Mouse (Mus musculus) liver, adult 2 months (tissue): ENCODE results near the gene Lsm2. TPM values are rescaled to one million over a fixed set of nuclear protein-coding genes. Genes with fewer than 3 reads are reported as not detected.
"Not testable (repeated sequence)": the region's sequence is repeated elsewhere in the genome, so short reads cannot be mapped to it uniquely, and the experiment has no call there.

Source experiments
- DNase-seq: peaks from one replicate; pipeline ENCODE4 v3.0.0-alpha.2; 2011; ENCODE audit warnings: low read depth, low spot score; ENCODE audit errors: extremely low read depth
- H3K27ac ChIP-seq: fragments of 200-500 bp; replicated peaks from 2 replicates; pipeline ENCODE4 v1.5.1; 2012; ENCODE audit warnings: low read depth, mild to moderate bottlenecking, control low read depth, inconsistent platforms, low read length; ENCODE audit not compliant: insufficient read depth
- H3K27me3 ChIP-seq: fragments of 200-500 bp; 2 replicates; pipeline ENCODE4 v1.6.1; 2012; ENCODE audit warnings: mild to moderate bottlenecking, moderate library complexity, low read length, inconsistent platforms; ENCODE audit not compliant: control insufficient read depth, insufficient read depth
- H3K36me3 ChIP-seq: fragments of 200-500 bp; 2 replicates; pipeline ENCODE4 v1.6.1; 2012; ENCODE audit warnings: low read length, inconsistent platforms; ENCODE audit not compliant: control insufficient read depth, insufficient read depth
- H3K4me1 ChIP-seq: fragments of 200-500 bp; 2 replicates; pipeline ENCODE4 v1.6.1; 2011; ENCODE audit warnings: low read length; ENCODE audit not compliant: control insufficient read depth, insufficient read depth
- H3K4me3 ChIP-seq: fragments of 200-500 bp; 2 replicates; pipeline ENCODE4 v1.5.1; 2011; ENCODE audit warnings: low read depth, mild to moderate bottlenecking, control low read depth, low read length, moderate library complexity; ENCODE audit not compliant: insufficient read depth
- H3K79me2 ChIP-seq: fragments of 200-500 bp; 2 replicates; pipeline ENCODE4 v1.6.1; 2012; ENCODE audit warnings: inconsistent platforms, mild to moderate bottlenecking, low read length, moderate library complexity; ENCODE audit not compliant: control insufficient read depth, insufficient read depth
- H3K9ac ChIP-seq: fragments of 200-500 bp; 2 replicates; pipeline ENCODE4 v1.6.1; 2012; ENCODE audit warnings: low read depth, mild to moderate bottlenecking, control low read depth, inconsistent platforms, low read length
- CTCF ChIP-seq: fragments of 200-500 bp; IDR thresholded peaks from 2 replicates; pipeline ENCODE4 v1.5.1; 2011; ENCODE audit warnings: low read depth, low read length, control low read depth
- POLR2A ChIP-seq: fragments of 200-500 bp; IDR thresholded peaks from 2 replicates; pipeline ENCODE4 v1.6.1; 2011; ENCODE audit warnings: low read length, control low read depth; ENCODE audit not compliant: insufficient read depth; ENCODE audit errors: extremely low read depth
- WGBS: fragments of 180-500 bp; shearing (Covaris S2); methylation state at CpG from one replicate; pipeline ENCODE4 v1.1.7; 2018; 5-methylcytosine and 5-hydroxymethylcytosine counted together
- polyA plus RNA-seq: library from polyadenylated mRNA; depleted of rRNA; stranded (reverse); fragments of >200 nt; gene quantifications from 2 replicates; pipeline ENCODE4 v1.2.3, GENCODE M21; 2012
- total RNA-seq: library from RNA; depleted of rRNA; stranded (reverse); fragments of >200 nt; gene quantifications from 2 replicates; pipeline ENCODE4 v1.2.3, GENCODE M21; 2014

Gene Lsm2
- total and polyA plus RNA-seq, 2 experiments = 7.9 to 63.0 TPM

DNA sequence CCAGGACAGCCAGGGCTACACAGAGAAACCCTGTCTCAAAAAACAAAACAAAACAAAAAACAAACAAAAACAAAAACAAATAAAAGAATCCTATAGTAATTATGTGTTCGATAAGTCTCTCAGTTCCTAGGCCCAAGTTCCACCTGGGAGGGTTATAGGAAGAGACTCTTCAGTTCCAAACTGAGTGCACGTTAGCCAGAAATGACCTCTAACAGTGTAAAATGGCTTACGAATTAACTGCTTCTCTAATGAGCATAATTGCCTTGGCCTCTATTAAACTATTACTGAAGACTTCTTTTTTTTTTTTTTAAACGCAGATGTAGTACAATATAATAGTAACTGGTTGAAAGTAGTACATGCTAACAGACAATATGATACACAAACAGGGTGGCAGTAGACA lies 27.8 kb upstream of the Lsm2 start:
- no peak overlapping the region for H3K4me3 ChIP-seq
- no peak overlapping the region for H3K27ac ChIP-seq
- 96% methylated on average over 4 of the region's 4 CpGs for WGBS
- TF ChIP-seq POLR2A (no peak), CTCF (no peak)
- H3K79me2 ChIP-seq = peaks cover 5% of the 10 kb centered on the region; the same call in 1 of the 2 replicates
- no peaks in the 10 kb centered on the region for H3K27me3 ChIP-seq
- no peak overlapping the region for H3K9ac ChIP-seq
- peaks cover 7% of the 10 kb centered on the region; the same call in 1 of the 2 replicates for H3K36me3 ChIP-seq
- no peak for DNase-seq
- peaks cover 7% of the 10 kb centered on the region for H3K4me1 ChIP-seq

DNA sequence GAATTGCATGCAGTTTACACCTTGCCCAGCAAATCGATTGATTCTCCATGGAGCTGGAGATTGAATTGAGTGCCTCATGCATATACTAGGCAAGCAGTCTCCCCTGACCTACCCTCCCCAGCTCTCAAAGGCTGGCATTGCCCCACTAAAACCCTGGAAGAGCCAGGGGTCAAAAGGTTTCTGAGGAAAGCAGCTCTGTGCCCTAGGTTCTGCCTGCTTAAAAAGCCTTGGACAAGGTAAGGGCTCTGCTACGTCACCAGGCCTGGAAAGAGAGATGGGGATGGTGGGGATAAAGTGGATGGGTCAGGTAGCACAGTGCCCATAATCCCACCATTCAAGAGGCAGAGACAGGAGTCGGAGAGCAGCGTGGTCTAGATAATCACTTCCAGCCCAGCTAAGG lies 26.8 kb upstream of the Lsm2 start:
- 93% methylated on average over 4 of the region's 4 CpGs for WGBS

DNA sequence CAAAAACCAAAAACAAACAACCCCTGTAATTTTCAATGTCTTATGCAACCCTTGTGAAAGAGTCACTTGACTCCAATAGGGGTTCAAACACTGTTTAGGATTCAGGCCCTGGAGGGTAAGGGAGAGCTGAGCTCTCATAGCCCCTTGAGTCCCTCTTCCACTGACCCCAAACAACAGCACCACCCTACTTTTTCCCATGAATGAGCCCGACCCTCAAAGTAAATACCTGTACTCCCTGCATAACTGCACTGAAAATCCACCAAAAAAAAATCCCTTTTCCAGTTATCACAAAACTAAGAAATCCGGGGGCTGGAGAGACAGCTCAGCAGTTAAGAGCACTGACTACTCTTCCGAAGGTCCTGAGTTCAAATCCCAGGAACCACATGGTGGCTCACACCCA lies 25.8 kb upstream of the Lsm2 start:
- H3K9ac ChIP-seq = no peak overlapping the region
- no peak overlapping the region for H3K4me3 ChIP-seq
- H3K27me3 ChIP-seq = no peaks in the 10 kb centered on the region
- H3K27ac ChIP-seq = peak overlapping the region; percentile 40; the same call in 1 of the 2 replicates
- H3K4me1 ChIP-seq = peaks cover 8% of the 10 kb centered on the region
- 89% methylated on average over 3 of the region's 3 CpGs for WGBS
- no peak for DNase-seq
- H3K36me3 ChIP-seq = peaks cover 1% of the 10 kb centered on the region; the same call in 1 of the 2 replicates
- TF ChIP-seq CTCF (no peak), POLR2A (no peak)
- H3K79me2 ChIP-seq = peaks cover 5% of the 10 kb centered on the region; the same call in 1 of the 2 replicates

More for the DNA sequence above, 26.8 kb upstream of the Lsm2 start:
- no peak overlapping the region for H3K4me3 ChIP-seq
- H3K36me3 ChIP-seq = peaks cover 6% of the 10 kb centered on the region; the same call in 1 of the 2 replicates
- peaks cover 7% of the 10 kb centered on the region for H3K4me1 ChIP-seq
- no peak for TF ChIP-seq CTCF
- TF ChIP-seq POLR2A = no peak
- H3K9ac ChIP-seq = no peak overlapping the region
- no peak for DNase-seq
- peaks cover 5% of the 10 kb centered on the region; the same call in 1 of the 2 replicates for H3K79me2 ChIP-seq
- H3K27ac ChIP-seq = no peak overlapping the region
- H3K27me3 ChIP-seq = no peaks in the 10 kb centered on the region

GRCm38 (mm10) chr17:34956340-34956739 lies 25.3 kb upstream of the Lsm2 start:
- no peak for DNase-seq
- Histone ChIP-seq H3K4me3 (no peak overlapping the region), H3K79me2 (peaks cover 5% of the 10 kb centered on the region; the same call in 1 of the 2 replicates), H3K27me3 (no peaks in the 10 kb centered on the region), H3K36me3 (no peaks in the 10 kb centered on the region), H3K4me1 (peaks cover 7% of the 10 kb centered on the region), H3K27ac (no peak overlapping the region), H3K9ac (no peak overlapping the region)
- WGBS = 30% methylated on average over 1 of the region's 1 CpGs
- TF ChIP-seq CTCF (no peak), POLR2A (no peak)

DNA sequence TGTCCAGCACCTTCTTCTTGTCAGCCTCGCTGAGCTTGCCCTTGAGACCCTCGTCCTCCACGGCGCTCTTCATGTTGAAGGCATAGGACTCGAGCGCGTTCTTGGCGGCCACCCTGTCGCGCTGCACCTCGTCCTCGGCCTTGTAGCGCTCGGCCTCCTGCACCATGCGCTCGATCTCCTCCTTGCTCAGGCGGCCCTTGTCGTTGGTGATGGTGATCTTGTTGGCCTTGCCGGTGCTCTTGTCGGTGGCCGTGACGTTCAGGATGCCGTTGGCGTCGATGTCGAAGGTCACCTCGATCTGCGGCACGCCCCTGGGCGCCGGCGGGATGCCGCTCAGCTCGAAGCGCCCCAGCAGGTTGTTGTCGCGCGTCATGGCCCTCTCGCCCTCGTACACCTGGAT lies 24.4 kb upstream of the Lsm2 start:
- not testable (repeated sequence) for H3K9ac ChIP-seq, H3K27me3 ChIP-seq, H3K36me3 ChIP-seq, H3K4me1 ChIP-seq, H3K27ac ChIP-seq, H3K79me2 ChIP-seq, DNase-seq
- 9% methylated on average over 31 of the region's 40 CpGs for WGBS
- H3K4me3 ChIP-seq = peak overlapping the region; percentile 18; the same call in 1 of the 2 replicates

- not testable (repeated sequence) for H3K4me3 ChIP-seq, H3K27ac ChIP-seq, H3K27me3 ChIP-seq, H3K79me2 ChIP-seq, H3K4me1 ChIP-seq, DNase-seq, H3K36me3 ChIP-seq, H3K9ac ChIP-seq
- WGBS = 25% methylated on average over 24 of the region's 40 CpGs
Observed at GRCm38 (mm10) chr17:34957966-34958365, 23.7 kb upstream of the Lsm2 start.

- not testable (repeated sequence) for H3K79me2 ChIP-seq, H3K36me3 ChIP-seq, DNase-seq, H3K4me1 ChIP-seq, H3K27me3 ChIP-seq, H3K27ac ChIP-seq
- peak overlapping the region; percentile 52; the same call in 1 of the 2 replicates for H3K4me3 ChIP-seq
- WGBS = 0% methylated on average over 19 of the region's 47 CpGs
- peak overlapping the region; percentile 55; the same call in 1 of the 2 replicates for H3K9ac ChIP-seq
Observed at GRCm38 (mm10) chr17:34958734-34959129, 22.9 kb upstream of the Lsm2 start.
